In the genomic region with DNA sequence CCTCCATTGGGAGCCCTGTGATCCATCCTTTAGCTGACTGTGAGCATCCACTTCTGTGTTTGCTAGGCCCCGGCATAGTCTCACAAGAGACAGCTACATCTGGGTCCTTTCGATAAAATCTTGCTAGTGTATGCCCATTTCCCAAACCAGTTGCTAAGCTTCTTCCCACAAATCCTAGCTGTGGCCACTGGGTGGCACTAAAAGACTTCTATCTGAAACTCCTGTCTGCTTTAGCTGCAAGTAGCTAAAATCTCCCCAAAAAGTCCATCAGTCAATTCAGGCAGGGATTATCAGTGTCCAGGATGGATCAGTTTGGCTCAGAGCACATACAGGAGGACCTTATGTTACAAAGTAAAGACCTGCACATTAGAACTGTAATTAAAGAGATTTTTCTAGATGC, we compare ENCODE assay signal across 8 mouse cellular contexts.
DNase-seq lines count a peak whose midpoint lies in the region; ATAC-seq and TF ChIP-seq lines count a peak whose summit lies in the region.
"Not testable (repeated sequence)": the region's sequence is repeated elsewhere in the genome, so short reads cannot be mapped to it uniquely, and the experiment has no call there.

No protein-coding gene starts in this region.

- H3K9ac ChIP-seq in heart, postnatal 0 days (replicated peaks; ENCODE audit: low read depth, low read length); liver, embryonic 11.5 days (ENCODE audit: low read depth, low read length): not testable (repeated sequence)

- peak; percentile 66 for DNase-seq in ES-CJ7 (ENCODE audit: low read depth, low spot score)
- peak; percentile 0 for DNase-seq in c-Kit-positive CD71-positive TER-119-positive erythroid progenitor cells, embryonic 14.5 days (ENCODE audit: low spot score)
- DNase-seq in forebrain, embryonic 10.5 days (ENCODE audit: extremely low spot score, low spot score) = peak; percentile 59
- DNase-seq in heart, postnatal 0 days (ENCODE audit: low spot score) = peak; percentile 77
- DNase-seq in layer of hippocampus, adult 11-12 months (ENCODE audit: low spot score) = peak; percentile 79
- peak; percentile 34 for DNase-seq in liver, embryonic 11.5 days (ENCODE audit: low spot score)
- DNase-seq in ovary, postnatal 36 days (ENCODE audit: low spot score) = peak; percentile 63
- DNase-seq in thymus, postnatal 10 days (ENCODE audit: low spot score in 2 of 2) = peak; percentile 9 to 35

- not testable (repeated sequence) for ATAC-seq in heart, postnatal 0 days (ENCODE audit: insufficient read depth, low read depth); liver, embryonic 11.5 days (replicated peaks; ENCODE audit: low FRiP score)

- not testable (repeated sequence) for H3K36me3 ChIP-seq in forebrain, embryonic 10.5 days (replicated peaks); heart, postnatal 0 days (replicated peaks; ENCODE audit: control insufficient read depth, insufficient read depth, low read length); liver, embryonic 11.5 days (ENCODE audit: control insufficient read depth, insufficient read depth, low read length)

- not testable (repeated sequence) for H3K4me3 ChIP-seq in forebrain, embryonic 10.5 days; heart, postnatal 0 days (ENCODE audit: low read depth, low read length); liver, embryonic 11.5 days (ENCODE audit: low read depth, low read length)

- not testable (repeated sequence) for H3K27me3 ChIP-seq in forebrain, embryonic 10.5 days (ENCODE audit: poor library complexity, severe bottlenecking); heart, postnatal 0 days (ENCODE audit: control insufficient read depth, insufficient read depth, low read length); liver, embryonic 11.5 days (replicated peaks; ENCODE audit: control insufficient read depth, insufficient read depth, low read length)

- not testable (repeated sequence) for H3K27ac ChIP-seq in forebrain, embryonic 10.5 days; heart, postnatal 0 days (ENCODE audit: low read depth); liver, embryonic 11.5 days (ENCODE audit: low read depth, low read length)

- H3K4me2 ChIP-seq in heart, postnatal 0 days (ENCODE audit: low read depth, low read length); liver, embryonic 11.5 days: not testable (repeated sequence)

- not testable (repeated sequence) for H3K4me1 ChIP-seq in forebrain, embryonic 10.5 days; heart, postnatal 0 days (ENCODE audit: control insufficient read depth, insufficient read depth); liver, embryonic 11.5 days (replicated peaks; ENCODE audit: control insufficient read depth, insufficient read depth, low read length)

- TF ChIP-seq CTCF in heart, postnatal 0 days (IDR thresholded peaks at IDR 0.05; ENCODE audit: low read depth) = peak; percentile 78

- H3K9me3 ChIP-seq in forebrain, embryonic 10.5 days; heart, postnatal 0 days (replicated peaks; ENCODE audit: control insufficient read depth, low read length); liver, embryonic 11.5 days (ENCODE audit: control insufficient read depth, low read length): not testable (repeated sequence)

- 50% methylated on average over 2 of the region's 2 CpGs for WGBS in forebrain, embryonic 10.5 days
- WGBS in heart, postnatal 0 days = 37% methylated on average over 2 of the region's 2 CpGs
- 36% methylated on average over 2 of the region's 2 CpGs for WGBS in liver, embryonic 11.5 days

- TF ChIP-seq EP300 in heart, postnatal 0 days (IDR thresholded peaks at IDR 0.05; ENCODE audit: low read depth) = not testable (repeated sequence)

Comparison
In these comparisons a context has a peak if more than half of its experiments do, and no peak if none do; other contexts are left out.
1. DNase-seq: peak in every context shown above with its lines; median percentile 79 in layer of hippocampus, adult 11-12 months; 77 in heart, postnatal 0 days; 66 in ES-CJ7; 63 in ovary, postnatal 36 days; 59 in forebrain, embryonic 10.5 days; 34 in liver, embryonic 11.5 days; 22 in thymus, postnatal 10 days; 0 in c-Kit-positive CD71-positive TER-119-positive erythroid progenitor cells, embryonic 14.5 days.